In the genomic region with DNA sequence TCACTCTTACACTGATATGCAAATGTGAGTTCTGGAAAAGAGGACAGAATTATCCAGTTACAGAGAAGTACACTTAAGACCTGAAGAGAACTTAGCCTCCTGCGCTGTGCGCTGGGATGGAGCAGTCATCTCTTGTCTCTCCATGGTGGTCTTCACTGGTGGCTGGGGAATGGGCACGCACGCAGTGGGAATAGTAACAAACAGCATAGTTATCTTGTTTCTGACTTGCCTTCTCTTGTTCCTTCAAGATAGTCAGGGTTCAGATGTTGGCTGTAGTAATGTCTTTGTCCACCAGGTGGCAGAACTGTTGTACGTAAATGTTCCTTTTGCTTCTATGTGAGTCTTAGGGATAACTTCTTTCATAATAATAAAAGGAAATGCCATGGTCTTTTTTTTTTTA, we compare ENCODE assay signal across 8 mouse cellular contexts. TPM values are rescaled to one million over a fixed set of nuclear protein-coding genes. Genes with fewer than 3 reads are reported as not detected.
A peak's percentile ranks its signal among the peaks of the same experiment; 100 is the strongest.
DNase-seq lines count a peak whose midpoint lies in the region; ATAC-seq and TF ChIP-seq lines count a peak whose summit lies in the region.

No protein-coding gene starts in this region.

- H3K9me3 ChIP-seq in heart, embryonic 12.5 days (replicated peaks) = no peaks in the 10 kb centered on the region
- H3K9me3 ChIP-seq in embryonic facial prominence, embryonic 14.5 days (ENCODE audit: control insufficient read depth, low read length) = no peaks in the 10 kb centered on the region

- no peak overlapping the region for H3K9ac ChIP-seq in heart, embryonic 12.5 days
- H3K9ac ChIP-seq in embryonic facial prominence, embryonic 14.5 days (ENCODE audit: low read depth, low read length) = no peak overlapping the region

- WGBS in heart, embryonic 12.5 days = 25% methylated on average over 5 of the region's 5 CpGs
- 42% methylated on average over 5 of the region's 5 CpGs for WGBS in bone marrow, adult 2 months
- 21% methylated on average over 5 of the region's 5 CpGs for WGBS in embryonic facial prominence, embryonic 14.5 days

- H3K27me3 ChIP-seq in heart, embryonic 12.5 days (replicated peaks) = no peaks in the 10 kb centered on the region
- no peaks in the 10 kb centered on the region for H3K27me3 ChIP-seq in embryonic facial prominence, embryonic 14.5 days (replicated peaks; ENCODE audit: control insufficient read depth, insufficient read depth, low read length)

- H3K4me2 ChIP-seq in heart, embryonic 12.5 days = no peak overlapping the region
- no peak overlapping the region for H3K4me2 ChIP-seq in embryonic facial prominence, embryonic 14.5 days (ENCODE audit: low read depth, low read length)

- no peak for ATAC-seq in heart, embryonic 12.5 days (ENCODE audit: insufficient number of reproducible peaks, low FRiP score)
- no peak for ATAC-seq in embryonic facial prominence, embryonic 14.5 days (ENCODE audit: low read depth)
- ATAC-seq in megakaryocyte progenitor cell, adult 5-6 weeks (replicated peaks; ENCODE audit: poor library complexity) = peak; percentile 95

- intact Hi-C loops in heart, postnatal 36 days (cut with DNase I) = loop anchor here (2.0 to 5.0 kb wide), 2 partner anchors 49 to 161 kb away; no protein-coding TSS in a partner anchor

- DNase-seq in heart, adult 8-10 months (ENCODE audit: low spot score) = peak; percentile 81
- peak; percentile 81 for DNase-seq in embryonic facial prominence, embryonic 14.5 days (ENCODE audit: low spot score)
- peak; percentile 73 to 79 for DNase-seq in heart, postnatal 36 days
- DNase-seq in layer of hippocampus, postnatal 14 days (ENCODE audit: low spot score in 2 of 2) = peak; percentile 74 to 84
- peak; percentile 7 to 76 for DNase-seq in spleen, adult 18-20 months

- peaks cover 22% of the 10 kb centered on the region for H3K4me1 ChIP-seq in heart, embryonic 12.5 days (replicated peaks)
- no peaks in the 10 kb centered on the region; the same call in none of the 2 replicates for H3K4me1 ChIP-seq in bone marrow, adult 2 months (ENCODE audit: control insufficient read depth, insufficient read depth, low read length)
- 0 out of 2 replicates have a peak, but pooled peaks cover 4% of the 10 kb centered on the region for H3K4me1 ChIP-seq in embryonic facial prominence, embryonic 14.5 days (ENCODE audit: control insufficient read depth, insufficient read depth, low read length)

- 0 out of 2 replicates have a peak, but pooled peaks have one; percentile 24 for TF ChIP-seq CTCF in bone marrow, adult 2 months (IDR thresholded peaks at IDR 0.05; ENCODE audit: control insufficient read depth, insufficient read depth, low read length)

- H3K4me3 ChIP-seq in heart, embryonic 12.5 days = no peak overlapping the region
- no peak overlapping the region for H3K4me3 ChIP-seq in bone marrow, adult 2 months (replicated peaks; ENCODE audit: control insufficient read depth, low read depth, low read length)
- no peak overlapping the region for H3K4me3 ChIP-seq in embryonic facial prominence, embryonic 14.5 days (ENCODE audit: low read depth, low read length)

- no peak overlapping the region for H3K27ac ChIP-seq in heart, embryonic 12.5 days (ENCODE audit: poor library complexity, severe bottlenecking)
- H3K27ac ChIP-seq in bone marrow, adult 2 months (ENCODE audit: control insufficient read depth, insufficient read depth, low read depth, low read length, poor library complexity) = no peak overlapping the region
- no peak overlapping the region for H3K27ac ChIP-seq in embryonic facial prominence, embryonic 14.5 days (replicated peaks; ENCODE audit: low read depth, low read length)

- no peak for TF ChIP-seq POLR2A in bone marrow, adult 2 months (IDR thresholded peaks at IDR 0.05; ENCODE audit: borderline replicate concordance, control insufficient read depth, low read depth, low read length)

- peaks cover 10% of the 10 kb centered on the region for H3K36me3 ChIP-seq in heart, embryonic 12.5 days
- H3K36me3 ChIP-seq in embryonic facial prominence, embryonic 14.5 days (ENCODE audit: control insufficient read depth, insufficient read depth, low read length) = peaks cover 14% of the 10 kb centered on the region

RNA-seq across cellular contexts. Expression of a gene that starts 49.0 kb away (rescaled TPM):
- 10 to 100 TPM; 11.9 to 14.3 (median 13.4) TPM for total RNA-seq in heart, adult 8-10 months (2022)
- 8.8 and 9.2 TPM in 2 replicates for polyA plus RNA-seq in heart, embryonic 12.5 days (2016; fragmentation: Nextera tagmentation; extraction: Ambion mirVana)
- 9.9 and 14.6 TPM in 2 replicates for polyA plus RNA-seq in bone marrow, adult 2 months (2011; ENCODE audit: insufficient read depth, insufficient read length, low replicate concordance, missing spikeins)
- polyA plus RNA-seq in embryonic facial prominence, embryonic 14.5 days (2014; fragmentation: Nextera tagmentation; extraction: Ambion mirVana) = 16.8 and 18.0 TPM in 2 replicates
- total RNA-seq in heart, postnatal 36 days (2021) = 10 to 100 TPM; 15.0 to 16.0 TPM
- total RNA-seq in layer of hippocampus, postnatal 14 days (2021) = 10 to 100 TPM; 17.6 to 19.2 TPM
- 53.7 and 59.9 TPM in 2 replicates for total RNA-seq in megakaryocyte progenitor cell, adult 5-6 weeks (2015)
- total RNA-seq in megakaryocyte progenitor cell, adult 5-6 weeks (2017) = 41.1 and 43.2 TPM in 2 replicates
